Mouse (Mus musculus): Measurements from ENCODE around the gene Gm20388. TPM values are rescaled to one million over a fixed set of nuclear protein-coding genes. Genes with fewer than 3 reads are reported as not detected.

Gene Gm20388
- polyA plus RNA-seq, 1 experiment from 2014 or later, result not detected

- peaks cover 14% of the 10 kb centered on the region; the same call in 1 of the 2 replicates for H3K36me3 ChIP-seq (ENCODE audit: control insufficient read depth, insufficient read depth)
- H3K4me1 ChIP-seq (replicated peaks; ENCODE audit: control insufficient read depth, insufficient read depth, low read length), result no peaks in the 10 kb centered on the region
- no peaks in the 10 kb centered on the region for H3K27me3 ChIP-seq (replicated peaks; ENCODE audit: control insufficient read depth, insufficient read depth, low read length)
- no peak for ATAC-seq
- no peaks in the 10 kb centered on the region for H3K9me3 ChIP-seq (ENCODE audit: control insufficient read depth)
- H3K27ac ChIP-seq (ENCODE audit: low read depth, low read length), result no peak overlapping the region
- TF ChIP-seq CTCF (IDR thresholded peaks at IDR 0.05; ENCODE audit: low read depth), result no peak
- no peak overlapping the region for H3K4me2 ChIP-seq (replicated peaks; ENCODE audit: low read depth)
- no peak overlapping the region for H3K9ac ChIP-seq (ENCODE audit: low read depth, low read length)
- H3K4me3 ChIP-seq (ENCODE audit: low read depth, low read length), result no peak overlapping the region
- 77% methylated on average over 4 of the region's 4 CpGs for WGBS
These were observed 1718.0 kb downstream of the Gm20388 start for GRCm38 (mm10) chr8:121628681-121629080.

DNA sequence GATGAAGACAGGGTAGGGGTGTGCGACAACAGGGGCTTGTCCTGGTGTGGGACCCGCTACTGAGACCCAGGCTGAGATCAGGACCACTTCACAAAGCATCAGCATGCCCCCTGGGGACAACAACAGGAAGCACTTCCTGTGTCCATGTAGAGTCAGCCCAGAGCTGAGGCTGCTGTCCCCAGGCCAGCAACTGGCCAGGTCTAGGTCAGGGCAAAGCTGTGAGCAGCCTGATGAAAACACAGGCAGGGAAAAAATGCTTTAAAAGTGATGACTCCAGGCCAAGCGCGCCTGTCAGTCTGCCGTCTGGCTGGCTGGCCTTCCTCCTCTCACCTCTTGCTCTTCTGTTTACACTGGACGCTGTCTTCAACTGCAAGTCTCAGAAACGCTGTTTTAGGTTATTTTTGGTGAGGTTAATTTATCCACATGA is 1721.0 kb downstream of the Gm20388 start:
- TF ChIP-seq CTCF (IDR thresholded peaks at IDR 0.05; ENCODE audit: low read depth), result no peak
- Histone ChIP-seq H3K4me3 (ENCODE audit: low read depth, low read length) (no peak overlapping the region), H3K9me3 (ENCODE audit: control insufficient read depth) (no peaks in the 10 kb centered on the region), H3K36me3 (ENCODE audit: control insufficient read depth, insufficient read depth) (peaks cover 14% of the 10 kb centered on the region; the same call in 1 of the 2 replicates), H3K4me1 (replicated peaks; ENCODE audit: control insufficient read depth, insufficient read depth, low read length) (no peaks in the 10 kb centered on the region), H3K27me3 (replicated peaks; ENCODE audit: control insufficient read depth, insufficient read depth, low read length) (no peaks in the 10 kb centered on the region), H3K27ac (ENCODE audit: low read depth, low read length) (0 out of 2 replicates have a peak overlapping the region, but pooled peaks have one; percentile 51), H3K9ac (ENCODE audit: low read depth, low read length) (no peak overlapping the region), H3K4me2 (replicated peaks; ENCODE audit: low read depth) (no peak overlapping the region)
- ATAC-seq, result no peak
- WGBS, result 48% methylated on average over 7 of the region's 7 CpGs

DNA sequence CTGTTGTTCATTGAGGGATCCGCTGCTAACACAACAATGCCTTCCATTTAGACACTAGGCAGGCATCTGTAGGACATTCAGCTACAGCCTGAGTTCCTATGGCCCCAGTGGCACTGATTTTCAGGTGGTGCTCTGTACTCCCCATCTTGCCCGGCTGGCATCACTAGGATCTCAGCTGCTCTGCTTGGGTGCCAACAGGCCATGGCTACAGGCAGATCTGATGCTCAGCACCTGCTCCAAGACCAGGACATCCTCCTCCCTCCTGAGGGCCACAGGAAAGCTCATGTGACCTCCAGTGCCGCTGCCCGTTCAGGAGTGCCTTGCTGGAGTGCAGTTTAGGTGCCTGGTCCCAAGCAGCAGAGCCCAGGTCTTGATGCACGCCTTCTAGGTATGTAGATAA is 1721.8 kb downstream of the Gm20388 start:
- Histone ChIP-seq H3K4me3 (ENCODE audit: low read depth, low read length) (no peak overlapping the region), H3K9ac (ENCODE audit: low read depth, low read length) (no peak overlapping the region), H3K27ac (ENCODE audit: low read depth, low read length) (0 out of 2 replicates have a peak overlapping the region, but pooled peaks have one; percentile 35), H3K4me1 (replicated peaks; ENCODE audit: control insufficient read depth, insufficient read depth, low read length) (no peaks in the 10 kb centered on the region), H3K4me2 (replicated peaks; ENCODE audit: low read depth) (no peak overlapping the region), H3K9me3 (ENCODE audit: control insufficient read depth) (no peaks in the 10 kb centered on the region), H3K36me3 (ENCODE audit: control insufficient read depth, insufficient read depth) (peaks cover 9% of the 10 kb centered on the region; the same call in 1 of the 2 replicates), H3K27me3 (replicated peaks; ENCODE audit: control insufficient read depth, insufficient read depth, low read length) (no peaks in the 10 kb centered on the region)
- no peak for TF ChIP-seq CTCF (IDR thresholded peaks at IDR 0.05; ENCODE audit: low read depth)
- 75% methylated on average over 5 of the region's 5 CpGs for WGBS
- ATAC-seq, result no peak

- Histone ChIP-seq H3K9me3 (ENCODE audit: control insufficient read depth) (no peaks in the 10 kb centered on the region), H3K9ac (ENCODE audit: low read depth, low read length) (no peak overlapping the region), H3K4me1 (replicated peaks; ENCODE audit: control insufficient read depth, insufficient read depth, low read length) (no peaks in the 10 kb centered on the region), H3K4me3 (ENCODE audit: low read depth, low read length) (no peak overlapping the region), H3K27ac (ENCODE audit: low read depth, low read length) (no peak overlapping the region), H3K27me3 (replicated peaks; ENCODE audit: control insufficient read depth, insufficient read depth, low read length) (no peaks in the 10 kb centered on the region), H3K36me3 (ENCODE audit: control insufficient read depth, insufficient read depth) (no peaks in the 10 kb centered on the region), H3K4me2 (replicated peaks; ENCODE audit: low read depth) (no peak overlapping the region)
- TF ChIP-seq CTCF (IDR thresholded peaks at IDR 0.05; ENCODE audit: low read depth), result peak; percentile 39
- WGBS, result 55% methylated on average over 6 of the region's 6 CpGs
- no peak for ATAC-seq
These were observed 1724.9 kb downstream of the Gm20388 start for GRCm38 (mm10) chr8:121635534-121635933.

- Histone ChIP-seq H3K4me2 (replicated peaks; ENCODE audit: low read depth) (no peak overlapping the region), H3K4me1 (replicated peaks; ENCODE audit: control insufficient read depth, insufficient read depth, low read length) (no peaks in the 10 kb centered on the region), H3K9ac (ENCODE audit: low read depth, low read length) (no peak overlapping the region), H3K9me3 (ENCODE audit: control insufficient read depth) (no peaks in the 10 kb centered on the region), H3K27ac (ENCODE audit: low read depth, low read length) (0 out of 2 replicates have a peak overlapping the region, but pooled peaks have one; percentile 15), H3K4me3 (ENCODE audit: low read depth, low read length) (no peak overlapping the region), H3K36me3 (ENCODE audit: control insufficient read depth, insufficient read depth) (no peaks in the 10 kb centered on the region), H3K27me3 (replicated peaks; ENCODE audit: control insufficient read depth, insufficient read depth, low read length) (no peaks in the 10 kb centered on the region)
- WGBS, result 86% methylated on average over 8 of the region's 8 CpGs
- TF ChIP-seq CTCF (IDR thresholded peaks at IDR 0.05; ENCODE audit: low read depth), result no peak
- no peak for ATAC-seq
These were observed 1725.5 kb downstream of the Gm20388 start for GRCm38 (mm10) chr8:121636180-121636579.

DNA sequence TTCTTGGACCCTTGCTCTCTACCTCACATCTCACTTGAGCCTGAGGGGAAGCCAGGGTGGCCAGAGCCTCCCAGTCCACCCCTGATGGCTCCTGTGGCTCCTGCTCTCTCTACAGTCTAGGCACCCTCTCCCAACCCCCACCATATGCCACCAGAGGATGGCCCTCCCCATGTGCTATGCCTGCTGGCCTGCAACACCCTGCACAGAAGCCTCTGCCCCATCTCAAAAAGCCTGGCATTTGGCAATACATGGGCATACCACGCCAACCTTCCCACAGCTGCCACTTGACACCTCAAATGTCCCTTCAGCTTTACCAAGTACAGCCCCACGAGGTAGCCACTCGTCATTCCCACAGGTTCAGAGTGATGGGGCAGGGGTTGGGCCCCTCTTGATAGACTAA is 1732.2 kb downstream of the Gm20388 start:
- no peak for TF ChIP-seq CTCF (IDR thresholded peaks at IDR 0.05; ENCODE audit: low read depth)
- H3K27me3 ChIP-seq (replicated peaks; ENCODE audit: control insufficient read depth, insufficient read depth, low read length), result no peaks in the 10 kb centered on the region
- ATAC-seq, result no peak
- H3K9me3 ChIP-seq (ENCODE audit: control insufficient read depth), result no peaks in the 10 kb centered on the region
- 66% methylated on average over 3 of the region's 3 CpGs for WGBS
- H3K4me2 ChIP-seq (replicated peaks; ENCODE audit: low read depth), result no peak overlapping the region
- no peak overlapping the region for H3K9ac ChIP-seq (ENCODE audit: low read depth, low read length)
- H3K4me3 ChIP-seq (ENCODE audit: low read depth, low read length), result no peak overlapping the region
- 0 out of 2 replicates have a peak, but pooled peaks cover 4% of the 10 kb centered on the region for H3K36me3 ChIP-seq (ENCODE audit: control insufficient read depth, insufficient read depth)
- H3K4me1 ChIP-seq (replicated peaks; ENCODE audit: control insufficient read depth, insufficient read depth, low read length), result peaks cover 7% of the 10 kb centered on the region; the same call in 1 of the 2 replicates
- no peak overlapping the region for H3K27ac ChIP-seq (ENCODE audit: low read depth, low read length)
